Mouse (Mus musculus): ENCODE data around the gene Slc5a3. TPM values are rescaled to one million over a fixed set of nuclear protein-coding genes. Genes with fewer than 3 reads are reported as not detected.
A peak's percentile ranks its signal among the peaks of the same experiment; 100 is the strongest.

Slc5a3 gene
- polyA plus RNA-seq, 1 experiment from 2014 or later, result 11.8 TPM

- H3K4me2 ChIP-seq (replicated peaks), result no peak overlapping the region
- no peak overlapping the region for H3K27ac ChIP-seq
- H3K27me3 ChIP-seq, result no peaks in the 10 kb centered on the region
- no peak overlapping the region for H3K4me3 ChIP-seq
- H3K4me1 ChIP-seq, result no peaks in the 10 kb centered on the region
- no peaks in the 10 kb centered on the region for H3K9me3 ChIP-seq
- no peaks in the 10 kb centered on the region for H3K36me3 ChIP-seq
- H3K9ac ChIP-seq, result no peak overlapping the region
- WGBS, result 91% methylated on average over 7 of the region's 7 CpGs
- ATAC-seq (ENCODE audit: insufficient number of reproducible peaks, insufficient read depth, low FRiP score, low TSS enrichment), result no peak
Observed at GRCm38 (mm10) chr16:92039421-92039820, 18.7 kb upstream of the Slc5a3 start.

GRCm38 (mm10) chr16:92039966-92040365, 18.2 kb upstream of the Slc5a3 start:
- Histone ChIP-seq H3K27me3 (no peaks in the 10 kb centered on the region), H3K4me3 (no peak overlapping the region), H3K27ac (no peak overlapping the region), H3K36me3 (no peaks in the 10 kb centered on the region), H3K4me2 (replicated peaks) (no peak overlapping the region), H3K9me3 (no peaks in the 10 kb centered on the region), H3K4me1 (no peaks in the 10 kb centered on the region), H3K9ac (no peak overlapping the region)
- no peak for ATAC-seq (ENCODE audit: insufficient number of reproducible peaks, insufficient read depth, low FRiP score, low TSS enrichment)
- WGBS, result 95% methylated on average over 11 of the region's 11 CpGs

GRCm38 (mm10) chr16:92051777-92052310, 6.3 kb upstream of the Slc5a3 start:
- WGBS, result 78% methylated on average over 7 of the region's 7 CpGs
- Histone ChIP-seq H3K27me3 (no peaks in the 10 kb centered on the region), H3K36me3 (no peaks in the 10 kb centered on the region), H3K4me3 (no peak overlapping the region), H3K4me2 (replicated peaks) (no peak overlapping the region), H3K9me3 (peaks cover 9% of the 10 kb centered on the region), H3K9ac (no peak overlapping the region), H3K27ac (no peak overlapping the region), H3K4me1 (no peaks in the 10 kb centered on the region)
- ATAC-seq (ENCODE audit: insufficient number of reproducible peaks, insufficient read depth, low FRiP score, low TSS enrichment), result no peak

- ATAC-seq (ENCODE audit: insufficient number of reproducible peaks, insufficient read depth, low FRiP score, low TSS enrichment), result no peak
- 76% methylated on average over 10 of the region's 10 CpGs for WGBS
- no peaks in the 10 kb centered on the region for H3K36me3 ChIP-seq
- no peak overlapping the region for H3K27ac ChIP-seq
- no peaks in the 10 kb centered on the region for H3K27me3 ChIP-seq
- no peak overlapping the region for H3K4me3 ChIP-seq
- H3K4me2 ChIP-seq (replicated peaks), result no peak overlapping the region
- H3K4me1 ChIP-seq, result no peaks in the 10 kb centered on the region
- peaks cover 9% of the 10 kb centered on the region for H3K9me3 ChIP-seq
- H3K9ac ChIP-seq, result no peak overlapping the region
Observed at GRCm38 (mm10) chr16:92052569-92052968, 5.6 kb upstream of the Slc5a3 start.

GRCm38 (mm10) chr16:92056711-92057110, 1.4 kb upstream of the Slc5a3 start:
- peaks cover 10% of the 10 kb centered on the region; the same call in 1 of the 2 replicates for H3K4me1 ChIP-seq
- no peak overlapping the region for H3K4me2 ChIP-seq (replicated peaks)
- no peak overlapping the region for H3K9ac ChIP-seq
- peaks cover 9% of the 10 kb centered on the region for H3K9me3 ChIP-seq
- H3K4me3 ChIP-seq, result no peak overlapping the region
- H3K27ac ChIP-seq, result no peak overlapping the region
- no peaks in the 10 kb centered on the region for H3K27me3 ChIP-seq
- H3K36me3 ChIP-seq, result peaks cover 8% of the 10 kb centered on the region; the same call in 1 of the 2 replicates
- no peak for ATAC-seq (ENCODE audit: insufficient number of reproducible peaks, insufficient read depth, low FRiP score, low TSS enrichment)
- WGBS, result 54% methylated on average over 2 of the region's 2 CpGs

DNA sequence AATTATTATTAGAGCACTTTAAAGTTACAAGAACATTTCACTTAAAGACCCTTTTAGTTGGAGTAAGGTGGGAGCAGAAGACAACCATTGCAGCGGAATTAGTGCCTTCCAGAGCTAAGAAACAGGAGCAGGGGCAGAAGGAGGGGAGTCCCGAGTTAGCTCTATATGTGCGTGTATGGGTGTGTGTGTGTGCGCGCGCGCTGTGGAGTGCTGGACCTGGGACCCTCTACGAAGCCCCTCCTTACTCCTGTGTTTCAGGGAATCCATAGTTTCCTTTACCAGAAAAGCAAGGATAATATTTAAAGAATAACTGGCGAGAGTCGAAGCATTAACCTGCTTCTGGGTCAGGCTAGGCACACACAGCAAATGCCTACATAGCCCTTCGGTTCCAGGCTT, 668 bp upstream of the Slc5a3 start:
- Histone ChIP-seq H3K4me3 (peak overlapping the region; percentile 98), H3K4me1 (peaks cover 10% of the 10 kb centered on the region; the same call in 1 of the 2 replicates), H3K27ac (peak overlapping the region; percentile 83), H3K9ac (peak overlapping the region; percentile 86), H3K27me3 (no peaks in the 10 kb centered on the region), H3K36me3 (peaks cover 14% of the 10 kb centered on the region; the same call in 1 of the 2 replicates), H3K4me2 (replicated peaks) (peak overlapping the region; percentile 81), H3K9me3 (peaks cover 9% of the 10 kb centered on the region)
- peak; percentile 47; the same call in 1 of the 2 replicates for ATAC-seq (ENCODE audit: insufficient number of reproducible peaks, insufficient read depth, low FRiP score, low TSS enrichment)
- 4% methylated on average over 11 of the region's 11 CpGs for WGBS

- H3K36me3 ChIP-seq, result peaks cover 21% of the 10 kb centered on the region; the same call in 1 of the 2 replicates
- H3K27me3 ChIP-seq, result no peaks in the 10 kb centered on the region
- H3K4me3 ChIP-seq, result peak overlapping the region; percentile 98
- H3K4me1 ChIP-seq, result peaks cover 10% of the 10 kb centered on the region; the same call in 1 of the 2 replicates
- H3K9me3 ChIP-seq, result peaks cover 5% of the 10 kb centered on the region
- peak overlapping the region; percentile 86 for H3K9ac ChIP-seq
- WGBS, result 1% methylated on average over 63 of the region's 63 CpGs
- peak overlapping the region; percentile 81 for H3K4me2 ChIP-seq (replicated peaks)
- no peak for ATAC-seq (ENCODE audit: insufficient number of reproducible peaks, insufficient read depth, low FRiP score, low TSS enrichment)
- peak overlapping the region; percentile 73; the same call in 1 of the 2 replicates for H3K27ac ChIP-seq
Observed at GRCm38 (mm10) chr16:92058644-92059620, 810 bp downstream of the Slc5a3 start.

DNA sequence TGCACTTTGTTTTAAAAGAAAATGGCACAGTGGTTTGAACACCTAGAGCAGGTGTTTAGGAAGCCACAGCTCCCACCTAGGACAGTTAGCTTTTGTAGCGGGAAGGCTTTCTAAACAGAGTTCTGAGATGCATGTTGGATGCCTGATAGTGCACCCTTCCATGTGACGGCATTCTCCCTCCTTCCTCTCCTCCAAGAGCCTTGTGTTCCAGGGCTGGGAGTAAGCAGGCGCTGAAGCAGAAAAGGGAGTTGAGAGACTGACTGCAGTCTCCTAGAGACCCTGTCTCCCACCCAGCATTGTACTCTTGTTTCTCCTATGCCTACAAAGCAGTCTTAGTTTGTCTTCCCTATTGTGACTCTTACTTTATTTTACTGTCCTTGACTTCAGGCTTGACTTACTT, 2.1 kb downstream of the Slc5a3 start:
- Histone ChIP-seq H3K9me3 (no peaks in the 10 kb centered on the region), H3K27ac (no peak overlapping the region), H3K9ac (no peak overlapping the region), H3K4me1 (peaks cover 10% of the 10 kb centered on the region; the same call in 1 of the 2 replicates), H3K4me3 (no peak overlapping the region), H3K27me3 (no peaks in the 10 kb centered on the region), H3K4me2 (replicated peaks) (peak overlapping the region; percentile 81), H3K36me3 (peaks cover 21% of the 10 kb centered on the region; the same call in 1 of the 2 replicates)
- no peak for ATAC-seq (ENCODE audit: insufficient number of reproducible peaks, insufficient read depth, low FRiP score, low TSS enrichment)
- 85% methylated on average over 3 of the region's 3 CpGs for WGBS

DNA sequence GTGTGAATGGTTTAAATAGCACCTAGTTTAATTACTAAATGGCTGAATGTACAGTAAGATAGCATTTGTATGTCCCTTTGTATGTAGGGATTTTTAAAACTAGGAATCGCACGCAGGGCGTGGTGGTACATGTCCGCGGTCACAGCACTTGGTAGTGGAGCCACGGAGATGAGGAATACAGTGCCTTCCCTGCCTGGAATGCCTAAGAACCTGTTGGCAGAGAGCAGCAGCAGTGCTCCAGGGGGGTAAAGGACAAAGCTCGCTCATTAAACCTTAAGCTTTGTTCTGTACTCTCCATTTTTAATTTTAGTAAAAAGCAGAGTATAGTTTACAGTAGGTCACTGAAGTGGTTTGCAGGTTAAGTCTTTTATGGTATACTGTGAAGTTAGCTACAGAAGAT, 3.5 kb downstream of the Slc5a3 start:
- no peak overlapping the region for H3K4me3 ChIP-seq
- no peak for ATAC-seq (ENCODE audit: insufficient number of reproducible peaks, insufficient read depth, low FRiP score, low TSS enrichment)
- no peak overlapping the region for H3K27ac ChIP-seq
- H3K36me3 ChIP-seq, result peaks cover 23% of the 10 kb centered on the region; the same call in 1 of the 2 replicates
- no peak overlapping the region for H3K4me2 ChIP-seq (replicated peaks)
- no peak overlapping the region for H3K9ac ChIP-seq
- 92% methylated on average over 7 of the region's 7 CpGs for WGBS
- peaks cover 10% of the 10 kb centered on the region; the same call in 1 of the 2 replicates for H3K4me1 ChIP-seq
- H3K27me3 ChIP-seq, result no peaks in the 10 kb centered on the region
- no peaks in the 10 kb centered on the region for H3K9me3 ChIP-seq

DNA sequence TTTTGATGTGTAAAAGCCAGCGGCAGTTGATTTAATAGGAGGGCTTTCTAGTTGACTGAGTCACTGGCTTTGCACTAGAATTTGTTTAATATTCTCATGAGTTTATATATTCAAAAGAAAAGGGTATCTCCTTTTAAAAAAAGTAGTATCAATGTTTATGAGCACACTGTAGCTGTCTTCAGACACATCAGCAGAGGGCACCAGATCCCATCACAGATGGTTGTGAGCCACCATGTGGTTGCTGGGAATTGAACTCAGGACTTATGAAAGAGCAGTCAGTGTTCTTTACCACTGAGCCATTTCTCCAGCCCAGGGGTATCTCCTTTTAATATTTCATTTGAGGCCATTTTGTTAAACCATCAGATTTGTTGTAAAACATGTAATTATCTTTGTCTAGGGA, 4.7 kb downstream of the Slc5a3 start:
- ATAC-seq (ENCODE audit: insufficient number of reproducible peaks, insufficient read depth, low FRiP score, low TSS enrichment), result no peak
- H3K9ac ChIP-seq, result no peak overlapping the region
- no peak overlapping the region for H3K4me2 ChIP-seq (replicated peaks)
- no peak overlapping the region for H3K27ac ChIP-seq
- no peaks in the 10 kb centered on the region for H3K9me3 ChIP-seq
- H3K36me3 ChIP-seq, result peaks cover 33% of the 10 kb centered on the region
- H3K4me1 ChIP-seq, result peaks cover 10% of the 10 kb centered on the region; the same call in 1 of the 2 replicates
- H3K27me3 ChIP-seq, result no peaks in the 10 kb centered on the region
- 100% methylated on average over 1 of the region's 1 CpGs for WGBS
- H3K4me3 ChIP-seq, result no peak overlapping the region

DNA sequence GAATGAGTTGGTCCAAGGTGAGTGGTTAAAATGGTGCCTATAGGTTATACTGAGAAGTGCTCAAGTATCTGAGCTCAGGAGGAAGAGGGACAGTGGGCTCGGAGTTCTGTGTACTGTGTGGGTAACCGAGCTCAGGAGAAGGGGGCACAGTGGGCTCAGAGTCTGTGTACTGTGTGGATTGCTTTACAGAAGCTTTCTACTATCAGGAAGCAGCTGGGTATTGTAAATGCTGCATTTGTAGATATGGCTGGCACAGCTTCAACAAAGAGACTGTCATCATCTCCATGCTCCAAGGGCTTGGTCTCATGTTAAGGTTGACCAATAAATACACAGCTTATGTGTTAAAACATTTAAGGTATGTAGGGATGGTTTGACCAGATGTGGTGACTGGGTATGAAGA, 6.7 kb downstream of the Slc5a3 start:
- H3K27me3 ChIP-seq, result no peaks in the 10 kb centered on the region
- no peak for ATAC-seq (ENCODE audit: insufficient number of reproducible peaks, insufficient read depth, low FRiP score, low TSS enrichment)
- no peak overlapping the region for H3K27ac ChIP-seq
- H3K4me1 ChIP-seq, result peaks cover 5% of the 10 kb centered on the region; the same call in 1 of the 2 replicates
- H3K4me3 ChIP-seq, result no peak overlapping the region
- H3K9ac ChIP-seq, result no peak overlapping the region
- no peaks in the 10 kb centered on the region for H3K9me3 ChIP-seq
- WGBS, result 93% methylated on average over 2 of the region's 2 CpGs
- peaks cover 49% of the 10 kb centered on the region for H3K36me3 ChIP-seq
- no peak overlapping the region for H3K4me2 ChIP-seq (replicated peaks)

DNA sequence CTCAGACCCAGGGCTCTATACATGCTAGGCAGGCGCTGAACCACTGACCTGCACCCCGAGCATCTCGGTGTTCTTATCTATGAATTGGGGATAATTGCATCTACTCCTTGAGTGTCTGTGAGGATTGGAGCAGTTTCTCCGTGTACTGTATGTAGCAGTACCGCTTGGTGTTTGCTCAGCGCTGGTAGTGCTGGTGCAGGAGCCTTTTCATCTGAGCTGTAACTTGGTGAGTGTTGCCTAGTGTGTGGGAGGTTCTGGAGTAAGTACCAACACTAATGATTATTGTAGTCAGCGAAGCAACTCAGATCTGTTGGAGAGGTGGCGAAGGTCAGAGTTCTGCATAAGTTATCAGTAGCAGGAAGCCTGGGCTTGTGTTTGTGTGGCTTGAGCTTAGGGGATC, 12.2 kb downstream of the Slc5a3 start:
- Histone ChIP-seq H3K9me3 (no peaks in the 10 kb centered on the region), H3K4me3 (no peak overlapping the region), H3K4me1 (no peaks in the 10 kb centered on the region), H3K27me3 (no peaks in the 10 kb centered on the region), H3K4me2 (replicated peaks) (no peak overlapping the region), H3K9ac (no peak overlapping the region), H3K36me3 (peaks cover 48% of the 10 kb centered on the region), H3K27ac (no peak overlapping the region)
- WGBS, result 92% methylated on average over 8 of the region's 8 CpGs
- ATAC-seq (ENCODE audit: insufficient number of reproducible peaks, insufficient read depth, low FRiP score, low TSS enrichment), result no peak
